In the genomic region with DNA sequence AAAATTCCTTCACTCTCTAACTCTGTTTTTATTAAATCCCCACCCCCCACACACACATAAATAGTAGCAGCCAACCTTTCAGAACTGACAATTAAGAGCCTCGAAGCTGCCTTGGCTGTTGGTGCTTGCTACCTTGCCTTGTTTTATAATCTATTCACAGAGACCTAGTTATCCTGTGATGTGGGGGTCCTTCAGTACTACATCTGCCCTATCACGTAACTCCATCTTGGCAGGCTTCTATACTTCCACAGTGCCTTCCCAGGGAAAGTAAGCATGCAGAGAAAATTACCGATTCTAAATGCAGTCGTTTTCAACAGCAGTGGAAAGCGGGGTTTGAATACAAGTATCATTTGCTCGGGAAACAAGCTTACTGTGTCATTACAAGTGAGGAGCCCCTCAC, we compare ENCODE assay signal across 19 mouse cellular contexts.
A peak's percentile ranks its signal among the peaks of the same experiment; 100 is the strongest.
DNase-seq lines count a peak whose midpoint lies in the region; ATAC-seq and TF ChIP-seq lines count a peak whose summit lies in the region.
"Had no signal": no experiment of that assay in that cellular context is flagged by ENCODE, and none has a peak within 500 bp of the region (broad histone marks: within the 10 kb centered on the region; RNA-seq: fewer than 3 reads in every experiment).

No protein-coding gene starts in this region.

- H3K4me2 ChIP-seq in forebrain, postnatal 0 days (ENCODE audit: low read depth): no peak overlapping the region
- H3K4me2 ChIP-seq in forebrain, embryonic 13.5 days: no peak overlapping the region
- H3K4me2 ChIP-seq in limb, embryonic 13.5 days (replicated peaks): peak overlapping the region; percentile 19; the same call in 1 of the 2 replicates
- no peak overlapping the region for H3K4me2 ChIP-seq in neural tube, embryonic 15.5 days
- H3K4me2 ChIP-seq: embryonic facial prominence, embryonic 15.5 days; heart, embryonic 12.5 days; intestine, embryonic 15.5 days had no signal

- no peak overlapping the region for H3K27ac ChIP-seq in forebrain, postnatal 0 days (ENCODE audit: low read depth, low read length)
- H3K27ac ChIP-seq in forebrain, embryonic 13.5 days: no peak overlapping the region
- H3K27ac ChIP-seq in limb, embryonic 13.5 days: no peak overlapping the region
- no peak overlapping the region for H3K27ac ChIP-seq in limb, embryonic 10.5 days
- 0 out of 2 replicates have a peak overlapping the region, but pooled peaks have one; percentile 20 for H3K27ac ChIP-seq in neural tube, embryonic 15.5 days (replicated peaks)
- H3K27ac ChIP-seq: embryonic facial prominence, embryonic 15.5 days; forebrain, embryonic 10.5 days; hindbrain, embryonic 10.5 days; intestine, embryonic 15.5 days had no signal

- WGBS in forebrain, postnatal 0 days: 29% methylated on average over 6 of the region's 6 CpGs
- WGBS in forebrain, embryonic 13.5 days: 64% methylated on average over 6 of the region's 6 CpGs
- 52% methylated on average over 6 of the region's 6 CpGs for WGBS in limb, embryonic 13.5 days
- WGBS in limb, embryonic 10.5 days: 79% methylated on average over 6 of the region's 6 CpGs
- WGBS in neural tube, embryonic 15.5 days: 44% methylated on average over 6 of the region's 6 CpGs

- no peak for DNase-seq in forebrain, postnatal 0 days
- no peak for DNase-seq in limb, embryonic 10.5 days (ENCODE audit: low spot score)
- DNase-seq in neural tube, embryonic 10.5 days (ENCODE audit: extremely low spot score, low spot score): no peak
- DNase-seq in frontal cortex, postnatal 10 days (ENCODE audit: low spot score in 2 of 2): no peak
- DNase-seq: adrenal gland, postnatal 14 days; cerebellum, adult 18-20 months; cerebellum, adult 9-11 months; gastrocnemius, postnatal 10 days had no signal

- no peak for TF ChIP-seq CTCF in forebrain, postnatal 0 days (IDR thresholded peaks at IDR 0.05; ENCODE audit: low read depth)

- H3K9ac ChIP-seq in forebrain, postnatal 0 days: no peak overlapping the region
- no peak overlapping the region for H3K9ac ChIP-seq in forebrain, embryonic 13.5 days
- H3K9ac ChIP-seq in limb, embryonic 13.5 days: no peak overlapping the region
- no peak overlapping the region for H3K9ac ChIP-seq in neural tube, embryonic 15.5 days (replicated peaks)
- H3K9ac ChIP-seq: embryonic facial prominence, embryonic 15.5 days; heart, embryonic 12.5 days; intestine, embryonic 15.5 days had no signal

- H3K9me3 ChIP-seq in forebrain, postnatal 0 days (ENCODE audit: low read length): no peaks in the 10 kb centered on the region
- H3K9me3 ChIP-seq in forebrain, embryonic 13.5 days (replicated peaks): no peaks in the 10 kb centered on the region
- H3K9me3 ChIP-seq in limb, embryonic 13.5 days: no peaks in the 10 kb centered on the region
- no peaks in the 10 kb centered on the region for H3K9me3 ChIP-seq in limb, embryonic 10.5 days (replicated peaks)
- no peaks in the 10 kb centered on the region for H3K9me3 ChIP-seq in neural tube, embryonic 15.5 days (replicated peaks)
- H3K9me3 ChIP-seq: embryonic facial prominence, embryonic 15.5 days; forebrain, embryonic 10.5 days; hindbrain, embryonic 10.5 days; intestine, embryonic 15.5 days had no signal

- H3K4me1 ChIP-seq in forebrain, postnatal 0 days (ENCODE audit: insufficient read depth): no peaks in the 10 kb centered on the region; the same call in 1 of the 2 replicates
- no peaks in the 10 kb centered on the region; the same call in 1 of the 2 replicates for H3K4me1 ChIP-seq in forebrain, embryonic 13.5 days
- H3K4me1 ChIP-seq in limb, embryonic 13.5 days: peaks cover 20% of the 10 kb centered on the region
- H3K4me1 ChIP-seq in limb, embryonic 10.5 days: no peaks in the 10 kb centered on the region
- 0 out of 2 replicates have a peak, but pooled peaks cover 2% of the 10 kb centered on the region for H3K4me1 ChIP-seq in neural tube, embryonic 15.5 days
- H3K4me1 ChIP-seq: forebrain, embryonic 10.5 days; heart, embryonic 12.5 days; hindbrain, embryonic 10.5 days; intestine, embryonic 15.5 days had no signal

- no peaks in the 10 kb centered on the region for H3K27me3 ChIP-seq in forebrain, postnatal 0 days (ENCODE audit: insufficient read depth, low read length)
- H3K27me3 ChIP-seq in forebrain, embryonic 13.5 days: no peaks in the 10 kb centered on the region
- H3K27me3 ChIP-seq in limb, embryonic 13.5 days: no peaks in the 10 kb centered on the region
- no peaks in the 10 kb centered on the region for H3K27me3 ChIP-seq in limb, embryonic 10.5 days (ENCODE audit: low read depth, poor library complexity, severe bottlenecking)
- no peaks in the 10 kb centered on the region for H3K27me3 ChIP-seq in neural tube, embryonic 15.5 days (replicated peaks)
- H3K27me3 ChIP-seq: embryonic facial prominence, embryonic 15.5 days; heart, embryonic 12.5 days; intestine, embryonic 15.5 days had no signal

- peak; percentile 30; the same call in 1 of the 2 replicates for ATAC-seq in forebrain, postnatal 0 days
- no peak for ATAC-seq in forebrain, embryonic 13.5 days
- ATAC-seq in limb, embryonic 13.5 days (ENCODE audit: low FRiP score, low read depth): peak; percentile 28; the same call in 1 of the 2 replicates
- no peak for ATAC-seq in neural tube, embryonic 15.5 days (ENCODE audit: low FRiP score)
- ATAC-seq: activated CD4-positive, CD25-positive, alpha-beta regulatory T cell, adult 4 months; intestine, embryonic 15.5 days; Patski had no signal

- no peaks in the 10 kb centered on the region for H3K36me3 ChIP-seq in forebrain, postnatal 0 days (ENCODE audit: insufficient read depth)
- H3K36me3 ChIP-seq in forebrain, embryonic 13.5 days (ENCODE audit: poor library complexity, severe bottlenecking): no peaks in the 10 kb centered on the region
- no peaks in the 10 kb centered on the region for H3K36me3 ChIP-seq in limb, embryonic 13.5 days
- H3K36me3 ChIP-seq in limb, embryonic 10.5 days: no peaks in the 10 kb centered on the region
- no peaks in the 10 kb centered on the region for H3K36me3 ChIP-seq in neural tube, embryonic 15.5 days
- H3K36me3 ChIP-seq: embryonic facial prominence, embryonic 15.5 days; forebrain, embryonic 10.5 days; heart, embryonic 12.5 days; hindbrain, embryonic 10.5 days; intestine, embryonic 15.5 days had no signal

- no peak overlapping the region for H3K4me3 ChIP-seq in forebrain, postnatal 0 days (ENCODE audit: low read depth, low read length)
- no peak overlapping the region for H3K4me3 ChIP-seq in forebrain, embryonic 13.5 days
- H3K4me3 ChIP-seq in limb, embryonic 13.5 days: no peak overlapping the region
- H3K4me3 ChIP-seq in limb, embryonic 10.5 days: no peak overlapping the region
- no peak overlapping the region for H3K4me3 ChIP-seq in neural tube, embryonic 15.5 days (replicated peaks)
- H3K4me3 ChIP-seq: embryonic facial prominence, embryonic 15.5 days; erythroblast, embryonic 14.5 days; forebrain, embryonic 10.5 days; heart, embryonic 12.5 days; hindbrain, embryonic 10.5 days; intestine, embryonic 15.5 days had no signal

Comparison
In these comparisons a context has a peak if more than half of its experiments do, and no peak if none do; other contexts are left out.
1. ATAC-seq: peak in forebrain, postnatal 0 days (single experiment) and limb, embryonic 13.5 days (single experiment); none in forebrain, embryonic 13.5 days (single experiment) and neural tube, embryonic 15.5 days (single experiment).